In genomic region chr1:150681006-150681405, GRCm38 (mm10) we compare ENCODE assay signal across 10 mouse cellular contexts.
DNase-seq lines count a peak whose midpoint lies in the region; TF ChIP-seq lines count a peak whose summit lies in the region.
"Had no signal": no experiment of that assay in that cellular context is flagged by ENCODE, and none has a peak within 500 bp of the region (broad histone marks: within the 10 kb centered on the region; RNA-seq: fewer than 3 reads in every experiment).

No protein-coding gene starts in this region.

- no peak for TF ChIP-seq CTCF in left cerebral cortex, adult 2 months (IDR thresholded peaks at IDR 0.05)

- peak; percentile 8 to 11 for DNase-seq in left cerebral cortex, adult 2 months (ENCODE audit: extremely low spot score in 1 of 2, low spot score in 2 of 2)
- DNase-seq in left cerebral cortex, adult 11 months (ENCODE audit: low spot score), result no peak
- peak; percentile 66 for DNase-seq in brain, adult 2 months (ENCODE audit: low read depth, low spot score)
- DNase-seq in cerebellum, adult 11-12 months, result peak; percentile 71
- peak; percentile 9 to 15 for DNase-seq in layer of hippocampus, adult 8-10 months (ENCODE audit: low spot score in 2 of 2)
- DNase-seq in adrenal gland, adult 8-10 months, result no peak
- no peak for DNase-seq in urinary bladder, adult 18-20 months (ENCODE audit: low spot score in 2 of 2)
- no peak for DNase-seq in thymus, adult 18-20 months
- DNase-seq: heart, postnatal 36 days; spleen, adult 18-20 months had no signal

- H3K4me3 ChIP-seq in left cerebral cortex, adult 2 months, result peak overlapping the region; percentile 28

- intact Hi-C loops in left cerebral cortex, adult 2 months (cut with DNase I), result no loop called here

- no peak overlapping the region for H3K27ac ChIP-seq in left cerebral cortex, adult 2 months

Comparison
In these comparisons a context has a peak if more than half of its experiments do, and no peak if none do; other contexts are left out.
1. DNase-seq: peak in left cerebral cortex, adult 2 months (2 of 2), brain, adult 2 months (single experiment), cerebellum, adult 11-12 months (single experiment) and layer of hippocampus, adult 8-10 months (2 of 2); none in left cerebral cortex, adult 11 months (single experiment), adrenal gland, adult 8-10 months (single experiment), urinary bladder, adult 18-20 months (0 of 2) and thymus, adult 18-20 months (0 of 2).